Comparison of ENCODE assay signal across 21 mouse cellular contexts in the genomic region with DNA sequence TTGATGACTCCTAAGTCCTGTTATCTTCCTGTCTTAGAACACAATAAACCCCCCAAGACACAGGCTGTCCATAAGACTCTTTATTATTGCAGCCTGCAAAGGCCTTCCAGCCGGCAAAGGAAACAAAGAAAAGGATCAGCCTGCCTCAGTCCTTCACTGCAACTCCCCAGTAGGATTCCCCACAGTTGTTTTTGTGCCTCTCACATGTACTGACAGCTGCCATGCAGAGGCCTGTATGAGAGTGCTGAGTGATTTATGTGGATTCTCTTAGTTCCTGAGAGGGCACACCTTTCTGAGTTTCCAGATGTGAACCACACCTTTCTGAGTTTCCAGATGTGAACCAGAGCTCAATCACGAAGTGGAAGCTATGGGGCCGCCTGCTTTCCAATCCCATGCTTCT. TPM values are rescaled to one million over a fixed set of nuclear protein-coding genes. Genes with fewer than 3 reads are reported as not detected.
"Had no signal": no experiment of that assay in that cellular context is flagged by ENCODE, and none has a peak within 500 bp of the region (broad histone marks: within the 10 kb centered on the region; RNA-seq: fewer than 3 reads in every experiment).

No protein-coding gene starts in this region.

- DNase-seq: lung, embryonic 14.5 days; lung, postnatal 10 days; lung, postnatal 4 days; midbrain, embryonic 14.5 days; retina, postnatal 1 day; right cerebral cortex, adult 18-20 months; right cerebral cortex, postnatal 25 days; right cerebral cortex, postnatal 4 days; spleen, adult 18-20 months; thymus, adult 18-20 months; thymus, postnatal 14 days; thymus, postnatal 36 days had no signal

- ATAC-seq: midbrain, embryonic 16.5 days had no signal

- H3K4me2 ChIP-seq: lung, embryonic 14.5 days; midbrain, embryonic 12.5 days; neural tube, embryonic 13.5 days; neural tube, embryonic 15.5 days had no signal

- H3K4me1 ChIP-seq: neural tube, embryonic 13.5 days; neural tube, embryonic 15.5 days had no signal

- H3K9me3 ChIP-seq: midbrain, embryonic 10.5 days; midbrain, embryonic 12.5 days; neural tube, embryonic 13.5 days; neural tube, embryonic 15.5 days had no signal

- H3K36me3 ChIP-seq: midbrain, embryonic 10.5 days; midbrain, embryonic 12.5 days; neural tube, embryonic 13.5 days; neural tube, embryonic 15.5 days had no signal

- H3K27me3 ChIP-seq: midbrain, embryonic 12.5 days; neural tube, embryonic 13.5 days; neural tube, embryonic 15.5 days had no signal

- H3K9ac ChIP-seq: lung, embryonic 14.5 days; midbrain, embryonic 12.5 days; neural tube, embryonic 13.5 days; neural tube, embryonic 15.5 days had no signal

- H3K4me3 ChIP-seq: midbrain, embryonic 10.5 days; midbrain, embryonic 12.5 days; myocyte; neural tube, embryonic 13.5 days; neural tube, embryonic 15.5 days had no signal

- H3K27ac ChIP-seq: midbrain, embryonic 10.5 days; midbrain, embryonic 12.5 days; neural tube, embryonic 13.5 days; neural tube, embryonic 15.5 days had no signal

RNA-seq across cellular contexts. Expression of gene Casr, which starts 20.1 kb away (rescaled TPM):
- total RNA-seq: megakaryocyte, adult 5-6 weeks; megakaryocyte-erythroid progenitor cell, adult 5-6 weeks had no signal
- polyA plus RNA-seq: lung, embryonic 14.5 days; neural tube, embryonic 11.5 days; neural tube, embryonic 13.5 days had no signal
